Mouse (Mus musculus): ENCODE measurements around the gene Daam1. TPM values are rescaled to one million over a fixed set of nuclear protein-coding genes. Genes with fewer than 3 reads are reported as not detected.
"Not testable (repeated sequence)": the region's sequence is repeated elsewhere in the genome, so short reads cannot be mapped to it uniquely, and the experiment has no call there.

Gene Daam1
- polyA plus RNA-seq, 1 experiment from 2014 or later = 10.4 TPM

DNA sequence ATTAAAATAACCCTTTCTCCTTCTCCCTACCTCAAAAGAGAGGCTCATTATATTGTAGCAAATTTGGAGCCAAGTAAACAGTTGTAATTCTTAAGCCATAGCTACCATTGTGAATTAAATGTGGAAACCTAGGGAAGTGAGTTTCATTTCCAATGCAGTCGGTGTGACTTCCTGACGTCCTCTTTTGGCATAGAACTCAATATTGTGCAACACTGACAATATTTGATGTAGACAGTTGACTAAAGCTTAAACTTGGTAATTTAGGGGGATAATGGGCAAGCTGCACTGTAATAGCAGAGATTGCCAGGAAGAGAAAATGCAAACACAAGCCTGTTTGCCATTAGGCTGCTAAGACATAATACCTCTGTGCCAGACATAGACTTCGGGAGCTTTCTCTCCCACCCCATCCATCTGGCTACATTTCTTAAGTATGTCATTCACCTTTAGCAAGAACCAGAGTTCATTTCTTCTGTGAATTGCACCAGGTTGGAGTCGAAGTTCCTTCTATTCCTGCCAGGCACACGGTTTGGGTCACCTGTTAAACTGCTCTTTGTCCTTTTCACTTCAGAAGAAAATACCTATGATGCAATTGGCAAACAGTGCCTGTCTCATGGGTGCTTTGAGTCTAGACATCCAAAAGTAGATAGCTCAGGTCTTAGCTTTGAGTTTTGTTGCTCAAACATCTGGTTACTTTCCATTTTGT, 5.2 kb downstream of the Daam1 start:
- Histone ChIP-seq H3K27ac (no peak overlapping the region), H3K4me3 (no peak overlapping the region), H3K4me1 (peaks cover 69% of the 10 kb centered on the region), H3K9ac (no peak overlapping the region), H3K27me3 (no peaks in the 10 kb centered on the region), H3K9me3 (no peaks in the 10 kb centered on the region), H3K4me2 (no peak overlapping the region), H3K36me3 (no peaks in the 10 kb centered on the region)
- 68% methylated on average over 5 of the region's 5 CpGs for WGBS
- no peak for ATAC-seq (ENCODE audit: insufficient number of reproducible peaks, insufficient read depth, low FRiP score, low TSS enrichment, low read depth)

GRCm38 (mm10) chr12:71836776-71837175, 5.9 kb downstream of the Daam1 start:
- H3K4me1 ChIP-seq = peaks cover 75% of the 10 kb centered on the region
- H3K9ac ChIP-seq = no peak overlapping the region
- H3K4me2 ChIP-seq = no peak overlapping the region
- H3K4me3 ChIP-seq = no peak overlapping the region
- H3K27ac ChIP-seq = no peak overlapping the region
- H3K36me3 ChIP-seq = no peaks in the 10 kb centered on the region
- no peak for ATAC-seq (ENCODE audit: insufficient number of reproducible peaks, insufficient read depth, low FRiP score, low TSS enrichment, low read depth)
- no peaks in the 10 kb centered on the region for H3K9me3 ChIP-seq
- 84% methylated on average over 6 of the region's 6 CpGs for WGBS
- H3K27me3 ChIP-seq = no peaks in the 10 kb centered on the region

DNA sequence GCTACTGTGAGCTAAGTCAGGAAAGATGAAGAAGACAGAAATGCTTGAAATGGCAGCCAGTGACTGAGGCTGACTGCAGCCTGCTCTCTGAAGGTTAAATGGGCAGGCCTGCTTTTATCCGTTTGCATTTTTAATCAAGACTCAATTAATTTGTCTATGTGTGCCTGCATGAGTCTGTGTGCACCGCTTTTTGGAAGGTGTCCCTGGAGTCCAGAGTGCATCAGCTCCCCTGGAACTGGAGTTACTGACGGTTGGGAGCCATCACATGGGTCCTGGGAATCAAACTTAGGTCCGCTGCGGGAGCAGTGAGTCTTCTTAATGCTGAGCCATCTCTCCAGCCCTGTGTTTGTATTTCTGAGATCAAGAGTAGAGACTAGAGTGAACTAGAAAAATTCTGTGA, 6.7 kb downstream of the Daam1 start:
- no peak for ATAC-seq (ENCODE audit: insufficient number of reproducible peaks, insufficient read depth, low FRiP score, low TSS enrichment, low read depth)
- H3K27me3 ChIP-seq = no peaks in the 10 kb centered on the region
- WGBS = 81% methylated on average over 5 of the region's 5 CpGs
- H3K4me2 ChIP-seq = no peak overlapping the region
- H3K4me3 ChIP-seq = no peak overlapping the region
- H3K27ac ChIP-seq = no peak overlapping the region
- peaks cover 75% of the 10 kb centered on the region for H3K4me1 ChIP-seq
- no peaks in the 10 kb centered on the region for H3K36me3 ChIP-seq
- H3K9ac ChIP-seq = no peak overlapping the region
- no peaks in the 10 kb centered on the region for H3K9me3 ChIP-seq

GRCm38 (mm10) chr12:71838230-71838629, 7.4 kb downstream of the Daam1 start:
- whole genome bisulfite sequencing = 79% methylated on average over 2 of the region's 2 CpGs
- H3K27ac ChIP-seq = no peak overlapping the region
- ATAC-seq (ENCODE audit: insufficient number of reproducible peaks, insufficient read depth, low FRiP score, low TSS enrichment, low read depth) = no peak
- peaks cover 71% of the 10 kb centered on the region for H3K4me1 ChIP-seq
- H3K27me3 ChIP-seq = no peaks in the 10 kb centered on the region
- H3K4me3 ChIP-seq = no peak overlapping the region
- H3K9me3 ChIP-seq = no peaks in the 10 kb centered on the region
- no peaks in the 10 kb centered on the region for H3K36me3 ChIP-seq
- no peak overlapping the region for H3K9ac ChIP-seq
- no peak overlapping the region for H3K4me2 ChIP-seq

GRCm38 (mm10) chr12:71839653-71840052, 8.8 kb downstream of the Daam1 start:
- H3K27ac ChIP-seq = no peak overlapping the region
- H3K9ac ChIP-seq = no peak overlapping the region
- no peak overlapping the region for H3K4me3 ChIP-seq
- H3K4me1 ChIP-seq = peaks cover 66% of the 10 kb centered on the region
- 85% methylated on average over 3 of the region's 3 CpGs for WGBS
- no peak for ATAC-seq (ENCODE audit: insufficient number of reproducible peaks, insufficient read depth, low FRiP score, low TSS enrichment, low read depth)
- no peaks in the 10 kb centered on the region for H3K27me3 ChIP-seq
- H3K36me3 ChIP-seq = no peaks in the 10 kb centered on the region
- H3K9me3 ChIP-seq = no peaks in the 10 kb centered on the region
- no peak overlapping the region for H3K4me2 ChIP-seq

DNA sequence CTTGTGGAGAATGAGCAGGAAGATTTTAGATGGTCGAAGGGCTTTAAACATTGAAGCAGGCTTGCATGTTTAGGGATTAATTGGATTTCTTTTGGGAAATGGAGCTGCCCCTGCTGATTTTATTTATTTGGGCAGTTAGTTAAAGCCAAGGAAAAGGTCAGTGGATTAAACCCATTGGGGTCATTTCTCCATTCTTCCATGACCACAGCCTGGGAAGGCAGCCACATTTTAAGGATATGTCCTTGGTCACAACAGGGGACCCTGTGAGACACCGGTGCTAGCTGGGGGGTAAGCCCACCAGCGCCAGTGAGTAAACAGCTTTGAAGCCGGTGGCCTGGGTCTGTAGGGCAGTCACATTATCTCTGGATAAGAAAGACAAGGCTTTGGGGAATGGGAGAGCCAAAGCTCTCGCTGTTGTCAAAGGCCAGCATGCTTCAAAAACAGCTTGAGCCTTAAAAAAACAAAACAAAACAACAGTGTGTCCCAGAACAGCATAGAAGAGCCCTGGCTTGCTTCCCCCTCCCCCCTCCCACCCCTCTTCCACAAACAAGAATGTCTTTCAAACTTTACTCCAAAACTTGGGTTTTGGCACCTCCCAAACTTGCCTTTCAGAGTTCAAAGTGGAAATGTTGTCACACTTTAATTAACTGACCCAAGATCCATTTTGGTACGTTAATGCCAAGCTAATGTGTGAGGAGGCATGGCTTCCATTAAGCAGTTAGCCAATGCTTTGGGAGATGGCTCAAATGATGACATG, 9.7 kb downstream of the Daam1 start:
- no peak for ATAC-seq (ENCODE audit: insufficient number of reproducible peaks, insufficient read depth, low FRiP score, low TSS enrichment, low read depth)
- Histone ChIP-seq H3K27ac (no peak overlapping the region), H3K9me3 (no peaks in the 10 kb centered on the region), H3K27me3 (no peaks in the 10 kb centered on the region), H3K4me3 (no peak overlapping the region), H3K4me2 (no peak overlapping the region), H3K9ac (no peak overlapping the region), H3K4me1 (peaks cover 59% of the 10 kb centered on the region), H3K36me3 (no peaks in the 10 kb centered on the region)
- 39% methylated on average over 6 of the region's 6 CpGs for WGBS

GRCm38 (mm10) chr12:71842006-71842405, 11.1 kb downstream of the Daam1 start:
- no peak overlapping the region for H3K9ac ChIP-seq
- H3K4me2 ChIP-seq = no peak overlapping the region
- 37% methylated on average over 3 of the region's 3 CpGs for WGBS
- H3K27me3 ChIP-seq = no peaks in the 10 kb centered on the region
- H3K36me3 ChIP-seq = no peaks in the 10 kb centered on the region
- no peaks in the 10 kb centered on the region for H3K9me3 ChIP-seq
- no peak overlapping the region for H3K27ac ChIP-seq
- peaks cover 47% of the 10 kb centered on the region for H3K4me1 ChIP-seq
- H3K4me3 ChIP-seq = no peak overlapping the region
- no peak for ATAC-seq (ENCODE audit: insufficient number of reproducible peaks, insufficient read depth, low FRiP score, low TSS enrichment, low read depth)

GRCm38 (mm10) chr12:71842588-71842987, 11.7 kb downstream of the Daam1 start:
- Histone ChIP-seq H3K36me3 (no peaks in the 10 kb centered on the region), H3K9me3 (no peaks in the 10 kb centered on the region), H3K4me3 (no peak overlapping the region), H3K27ac (no peak overlapping the region), H3K9ac (no peak overlapping the region), H3K4me1 (peaks cover 41% of the 10 kb centered on the region), H3K27me3 (no peaks in the 10 kb centered on the region), H3K4me2 (no peak overlapping the region)
- WGBS = 81% methylated on average over 2 of the region's 2 CpGs
- ATAC-seq (ENCODE audit: insufficient number of reproducible peaks, insufficient read depth, low FRiP score, low TSS enrichment, low read depth) = no peak

DNA sequence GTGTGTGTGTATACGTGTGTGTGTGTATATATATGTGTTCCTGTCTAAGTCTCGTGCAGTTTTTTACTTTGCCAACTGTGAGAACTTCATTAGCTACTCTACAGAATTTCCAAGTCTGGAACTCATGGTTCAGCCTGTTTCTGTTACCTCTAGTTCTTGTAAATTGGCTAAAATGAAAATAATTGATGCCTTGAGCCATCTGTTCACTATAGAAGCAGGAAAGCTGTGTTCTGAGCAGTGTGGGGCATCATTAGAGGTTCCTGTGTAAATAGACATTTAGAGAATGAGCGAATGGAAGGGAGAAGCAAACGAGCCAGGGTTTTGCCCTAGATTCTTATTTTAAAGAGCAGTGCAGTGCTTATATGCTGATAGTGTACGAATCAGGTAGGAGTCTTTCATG, 14.6 kb downstream of the Daam1 start:
- H3K4me3 ChIP-seq = no peak overlapping the region
- no peak overlapping the region for H3K4me2 ChIP-seq
- ATAC-seq (ENCODE audit: insufficient number of reproducible peaks, insufficient read depth, low FRiP score, low TSS enrichment, low read depth) = no peak
- no peaks in the 10 kb centered on the region for H3K36me3 ChIP-seq
- no peaks in the 10 kb centered on the region for H3K27me3 ChIP-seq
- H3K9ac ChIP-seq = no peak overlapping the region
- H3K4me1 ChIP-seq = peaks cover 21% of the 10 kb centered on the region
- H3K9me3 ChIP-seq = no peaks in the 10 kb centered on the region
- WGBS = 81% methylated on average over 5 of the region's 5 CpGs
- no peak overlapping the region for H3K27ac ChIP-seq

DNA sequence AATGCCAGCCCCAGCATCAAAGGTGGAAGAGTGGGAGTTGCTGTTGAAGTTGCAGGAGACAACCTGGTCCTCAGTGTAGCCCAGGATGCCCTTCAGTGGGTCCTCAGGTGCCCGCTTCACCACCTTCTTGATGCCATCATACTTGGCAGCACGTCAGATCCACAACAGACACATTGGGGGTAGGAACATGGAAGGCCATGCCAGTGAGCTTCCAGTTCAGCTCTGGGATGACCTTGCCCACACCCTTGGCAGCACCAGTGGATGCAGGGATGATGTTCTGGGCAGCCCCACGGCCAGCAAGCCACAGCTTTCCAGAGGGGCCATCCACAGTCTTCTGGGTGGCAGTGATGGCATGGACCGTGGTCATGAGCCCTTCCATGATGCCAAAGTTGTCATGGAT, 15.5 kb downstream of the Daam1 start:
- not testable (repeated sequence) for H3K27ac ChIP-seq; H3K9me3 ChIP-seq; H3K9ac ChIP-seq; ATAC-seq (ENCODE audit: insufficient number of reproducible peaks, insufficient read depth, low FRiP score, low TSS enrichment, low read depth); H3K4me2 ChIP-seq; H3K27me3 ChIP-seq; H3K4me3 ChIP-seq; H3K36me3 ChIP-seq
- WGBS = 97% methylated on average over 4 of the region's 4 CpGs
- H3K4me1 ChIP-seq = peaks cover 12% of the 10 kb centered on the region

DNA sequence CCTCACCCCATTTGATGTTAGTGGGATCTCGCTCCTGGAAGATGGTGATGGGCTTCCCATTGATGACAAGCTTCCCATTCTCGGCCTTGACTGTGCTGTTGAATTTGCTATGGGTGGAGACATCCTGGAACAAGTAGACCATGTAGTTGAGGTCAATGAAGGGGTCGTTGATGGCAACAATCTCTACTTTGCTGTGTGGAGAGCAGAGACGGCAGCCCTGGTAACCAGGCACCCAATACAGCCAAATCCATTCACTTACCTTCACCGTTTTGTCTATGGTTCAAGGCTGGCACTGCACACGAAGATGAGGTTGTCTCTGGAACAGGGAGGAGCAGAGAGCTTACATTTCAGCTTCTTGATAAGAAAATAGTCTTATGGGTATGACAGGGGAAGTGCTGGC, 16.1 kb downstream of the Daam1 start:
- not testable (repeated sequence) for H3K4me1 ChIP-seq; H3K4me3 ChIP-seq; ATAC-seq (ENCODE audit: insufficient number of reproducible peaks, insufficient read depth, low FRiP score, low TSS enrichment, low read depth); H3K36me3 ChIP-seq; H3K27me3 ChIP-seq; H3K9ac ChIP-seq; H3K9me3 ChIP-seq; H3K4me2 ChIP-seq; H3K27ac ChIP-seq
- WGBS = 90% methylated on average over 6 of the region's 6 CpGs

DNA sequence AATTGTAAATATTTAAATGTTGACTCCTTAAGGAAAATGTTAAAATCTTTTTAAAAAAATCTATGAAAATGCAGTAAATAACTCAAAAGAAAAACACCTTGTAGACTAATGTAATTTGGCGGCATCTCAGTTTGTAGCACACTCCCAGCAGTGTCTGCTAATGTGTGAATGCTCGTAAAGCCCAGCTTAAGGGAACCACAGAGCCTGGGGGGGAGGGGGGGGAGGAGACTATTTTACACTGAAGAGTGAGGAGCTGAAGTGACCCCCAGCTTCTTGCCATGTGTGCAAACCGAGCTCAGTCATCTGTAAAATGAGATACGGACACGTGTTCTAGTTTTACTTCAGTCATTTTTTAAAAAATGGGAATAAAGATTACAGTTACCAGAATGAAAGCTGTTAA, 16.7 kb downstream of the Daam1 start:
- H3K9me3 ChIP-seq = no peaks in the 10 kb centered on the region
- H3K9ac ChIP-seq = no peak overlapping the region
- 50% methylated on average over 5 of the region's 5 CpGs for WGBS

More for the DNA sequence above, 16.7 kb downstream of the Daam1 start:
- Histone ChIP-seq H3K4me2 (no peak overlapping the region), H3K4me1 (peaks cover 3% of the 10 kb centered on the region), H3K27ac (no peak overlapping the region), H3K27me3 (no peaks in the 10 kb centered on the region), H3K36me3 (no peaks in the 10 kb centered on the region), H3K4me3 (no peak overlapping the region)
- no peak for ATAC-seq (ENCODE audit: insufficient number of reproducible peaks, insufficient read depth, low FRiP score, low TSS enrichment, low read depth)

Data from embryonic facial prominence, embryonic 13.5 days (tissue).